Mouse (Mus musculus): Measurements from ENCODE around the gene Pa2g4.
A peak's percentile ranks its signal among the peaks of the same experiment; 100 is the strongest.
"Not testable (repeated sequence)": the region's sequence is repeated elsewhere in the genome, so short reads cannot be mapped to it uniquely, and the experiment has no call there.

Gene Pa2g4

DNA sequence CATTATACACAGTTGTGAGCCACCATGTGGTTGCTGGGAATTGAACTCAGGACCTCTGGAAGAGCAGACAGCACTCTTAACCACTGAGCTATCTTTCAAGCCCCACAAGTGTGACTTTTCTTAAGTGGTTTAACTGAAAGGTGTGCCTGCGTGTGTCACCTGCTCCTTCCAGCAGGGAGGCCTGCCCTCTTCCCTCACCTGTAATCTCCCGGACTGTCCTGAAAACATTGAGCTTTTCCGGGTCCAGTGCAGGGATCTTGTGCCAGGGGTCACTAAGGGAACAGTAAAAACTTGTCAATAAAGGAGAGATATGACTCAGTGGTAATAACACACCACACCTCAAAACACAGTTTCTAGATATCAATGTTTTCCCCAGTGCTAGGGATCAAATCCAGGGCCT is 13.5 kb upstream of the Pa2g4 start:
- DNase-seq (ENCODE audit: extremely low read depth, low read depth, low spot score): no peak

DNA sequence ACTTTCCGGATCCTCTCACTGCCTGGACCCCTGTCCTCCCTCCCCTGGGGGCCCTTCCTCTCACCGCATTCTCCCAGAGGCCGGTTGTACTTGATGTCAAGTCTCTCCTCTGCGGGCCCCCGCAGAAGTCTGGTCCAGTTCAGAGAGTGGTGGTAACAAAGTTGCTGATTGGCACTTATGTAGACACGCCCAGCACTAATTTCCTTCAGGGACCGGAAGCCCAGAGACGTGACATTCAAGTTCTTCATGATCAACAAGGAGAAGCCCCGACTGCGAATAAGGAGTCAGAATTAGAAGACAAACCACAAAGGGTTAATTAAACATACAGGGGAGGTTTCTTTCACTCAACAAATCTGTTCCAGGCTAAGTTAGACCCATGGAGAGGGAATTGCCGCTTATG is 12.5 kb upstream of the Pa2g4 start:
- no peak for DNase-seq (ENCODE audit: extremely low read depth, low read depth, low spot score)

DNA sequence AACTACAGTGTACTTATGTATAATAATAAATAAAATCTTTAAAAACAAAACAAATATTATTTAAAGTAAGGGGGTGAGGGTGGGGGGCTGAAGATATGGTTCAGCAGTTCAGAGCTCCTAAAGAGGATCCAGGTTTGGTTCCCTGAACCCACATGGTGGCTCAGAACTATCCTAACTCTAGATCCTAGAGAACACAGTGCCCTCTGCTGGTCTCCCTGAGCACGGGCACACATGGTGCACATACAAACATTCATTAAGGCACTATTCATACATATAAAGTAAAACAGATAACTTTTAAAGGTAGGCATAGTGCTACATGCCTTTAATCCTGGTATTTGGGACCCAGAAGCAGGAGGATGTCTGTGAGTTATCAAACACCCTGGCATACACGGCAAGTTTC is 9.3 kb upstream of the Pa2g4 start:
- DNase-seq (ENCODE audit: extremely low read depth, low read depth, low spot score): no peak

DNA sequence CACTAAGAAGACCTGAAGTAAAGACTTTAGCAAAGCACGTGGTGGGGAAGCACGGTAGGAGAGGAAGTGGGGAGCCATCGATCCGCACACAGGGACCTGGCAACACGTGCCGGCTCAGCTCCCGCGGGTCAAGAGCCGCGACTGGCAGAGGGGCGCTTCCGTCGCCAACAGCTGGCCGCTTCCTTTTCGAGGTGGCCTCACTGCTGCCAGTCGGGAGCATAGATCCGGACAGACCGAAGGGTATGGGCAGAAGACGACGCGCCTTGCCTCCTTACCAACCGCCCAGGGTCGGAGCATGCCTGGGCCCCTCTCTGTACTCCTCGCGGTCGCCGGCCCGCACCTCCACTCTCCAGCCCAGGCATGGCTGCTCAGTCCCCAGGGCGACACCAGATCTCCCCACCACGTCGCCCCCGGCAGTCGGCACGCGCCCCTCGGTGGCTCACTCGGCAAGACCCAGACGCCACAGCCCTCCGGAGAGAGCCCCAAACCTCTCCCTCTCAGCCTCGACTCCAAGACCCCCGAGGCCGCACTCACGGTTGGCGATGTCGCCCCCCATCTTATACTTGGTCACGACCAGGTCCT is 490 bp downstream of the Pa2g4 start:
- DNase-seq (ENCODE audit: extremely low read depth, low read depth, low spot score): no peak

DNA sequence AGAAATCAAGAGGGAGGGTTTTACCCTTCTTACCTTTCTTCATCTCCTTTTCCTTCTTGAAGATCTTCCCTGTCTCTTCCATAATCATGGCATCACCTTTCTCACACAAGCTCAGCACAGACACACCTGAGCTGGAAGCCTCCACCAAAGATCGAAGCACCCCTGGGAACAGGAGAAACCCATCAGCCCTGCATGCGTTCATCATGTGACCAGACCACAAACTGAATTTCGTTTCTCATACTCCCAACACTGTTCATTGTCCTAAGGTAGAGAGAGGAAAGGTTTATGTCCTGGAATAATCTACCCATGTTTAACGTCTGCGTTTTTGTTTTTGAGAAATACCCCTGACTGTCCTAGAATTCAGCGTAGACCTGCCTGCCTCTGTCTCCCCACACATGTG is 2.2 kb downstream of the Pa2g4 start:
- DNase-seq (ENCODE audit: extremely low read depth, low read depth, low spot score): no peak

DNA sequence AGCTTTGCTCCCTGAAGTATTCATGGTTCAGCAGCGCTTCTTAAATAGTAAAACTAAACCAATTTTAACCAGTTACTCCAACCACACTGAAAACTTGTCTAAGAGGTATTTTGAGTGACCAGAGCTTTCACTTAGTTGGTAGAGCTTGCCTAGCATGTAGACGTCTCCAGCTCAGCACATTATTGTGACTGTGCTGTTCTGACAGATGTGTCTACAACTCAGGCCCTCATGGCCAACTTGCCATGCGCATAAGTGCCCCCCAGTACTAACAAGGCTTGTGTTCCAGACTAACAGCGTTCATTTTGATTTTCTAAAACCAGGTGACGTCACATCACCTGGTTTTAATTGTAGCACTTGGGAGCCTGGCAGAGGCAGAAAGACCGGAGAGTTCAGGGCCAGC is 8.8 kb downstream of the Pa2g4 start:
- no peak for DNase-seq (ENCODE audit: extremely low read depth, low read depth, low spot score)

DNA sequence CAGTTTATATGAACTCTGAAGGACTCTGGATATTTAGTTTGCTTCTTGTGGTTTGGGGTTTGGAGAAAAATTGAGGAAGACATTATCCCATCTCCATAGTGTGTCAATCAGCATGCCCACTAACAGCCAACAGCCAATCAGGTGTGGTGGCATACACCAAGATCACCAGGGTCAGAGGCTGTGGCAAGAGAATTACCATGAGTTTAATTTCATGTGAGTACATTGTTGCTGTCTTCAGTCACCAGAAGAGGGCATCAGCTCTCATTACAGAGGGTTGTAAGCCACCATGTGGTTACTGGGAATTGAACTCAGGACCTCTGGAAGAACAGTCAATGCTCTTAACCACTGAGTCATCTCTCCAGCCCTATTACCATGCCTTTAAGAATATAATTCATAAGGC is 9.5 kb downstream of the Pa2g4 start:
- DNase-seq (ENCODE audit: extremely low read depth, low read depth, low spot score): no peak

DNA sequence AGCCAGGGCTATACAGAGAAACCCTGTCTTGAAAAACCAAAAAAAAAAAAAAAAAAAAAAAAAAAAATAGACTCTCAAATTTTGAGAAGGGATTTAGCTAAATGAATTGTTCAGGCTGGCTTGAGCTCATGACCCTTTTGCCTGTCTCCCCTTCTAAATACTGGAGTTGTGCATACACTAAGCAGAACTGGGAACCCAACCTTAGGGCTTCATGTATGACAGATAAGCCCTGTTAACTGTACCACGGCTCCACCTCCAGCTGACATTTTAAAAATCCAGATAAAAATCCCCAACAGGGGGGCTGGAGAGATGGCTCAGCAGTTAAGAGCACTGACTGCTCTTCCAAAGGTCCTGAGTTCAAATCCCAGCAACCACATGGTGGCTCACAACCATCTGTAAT is 10.2 kb downstream of the Pa2g4 start:
- DNase-seq (ENCODE audit: extremely low read depth, low read depth, low spot score): not testable (repeated sequence)

DNA sequence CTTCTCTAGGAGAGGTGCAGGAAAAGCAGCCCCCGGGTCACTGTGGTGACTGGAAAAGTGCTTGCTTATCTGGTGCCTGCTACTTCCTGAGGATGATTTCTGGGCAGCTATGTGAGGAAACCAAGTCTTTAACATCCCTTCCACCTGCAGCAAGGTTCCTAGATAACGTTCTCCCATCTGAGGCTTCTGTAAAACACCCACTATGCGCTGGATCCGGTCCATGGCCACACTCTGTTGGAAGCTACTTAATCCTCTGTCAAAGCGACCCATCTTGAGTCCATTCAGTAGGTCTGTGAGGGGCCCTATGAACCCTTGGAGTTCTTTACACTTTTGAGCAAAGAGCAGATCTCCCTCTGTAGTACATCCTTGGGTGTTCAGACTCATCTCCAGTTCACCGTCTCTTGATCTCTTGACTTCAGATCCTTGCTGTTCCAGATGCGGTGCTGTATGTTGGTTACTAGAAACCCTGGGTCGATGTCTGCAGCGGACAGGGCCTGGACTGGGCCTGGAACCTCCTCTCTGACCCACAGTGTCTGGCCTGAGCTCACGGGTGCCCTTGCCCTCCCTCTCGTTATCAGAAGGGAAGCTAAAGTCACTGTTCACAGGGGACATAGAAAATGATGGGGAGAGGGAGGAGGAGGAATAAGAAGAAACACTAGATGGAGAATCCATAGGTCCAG is 15.5 kb downstream of the Pa2g4 start:
- DNase-seq (ENCODE audit: extremely low read depth, low read depth, low spot score): not testable (repeated sequence)

DNA sequence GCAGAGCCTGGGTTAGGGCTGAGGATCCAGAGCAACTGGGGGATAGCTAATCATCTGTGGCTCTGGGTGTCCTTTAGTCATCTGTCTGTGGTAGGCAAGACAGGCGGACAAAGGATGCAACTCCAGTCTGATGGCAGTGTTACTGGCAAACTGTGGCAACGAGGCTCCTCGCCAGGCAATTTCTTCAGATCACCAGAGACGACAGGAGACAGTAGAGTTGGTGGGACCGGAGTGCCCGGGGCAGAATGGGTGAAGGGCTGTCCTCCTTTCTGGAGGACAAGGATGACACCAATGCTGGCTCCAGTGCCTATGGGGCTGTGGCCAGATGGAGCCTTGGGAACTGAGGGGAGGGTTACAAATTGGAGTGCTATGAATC is 16.1 kb downstream of the Pa2g4 start:
- not testable (repeated sequence) for DNase-seq (ENCODE audit: extremely low read depth, low read depth, low spot score)

DNA sequence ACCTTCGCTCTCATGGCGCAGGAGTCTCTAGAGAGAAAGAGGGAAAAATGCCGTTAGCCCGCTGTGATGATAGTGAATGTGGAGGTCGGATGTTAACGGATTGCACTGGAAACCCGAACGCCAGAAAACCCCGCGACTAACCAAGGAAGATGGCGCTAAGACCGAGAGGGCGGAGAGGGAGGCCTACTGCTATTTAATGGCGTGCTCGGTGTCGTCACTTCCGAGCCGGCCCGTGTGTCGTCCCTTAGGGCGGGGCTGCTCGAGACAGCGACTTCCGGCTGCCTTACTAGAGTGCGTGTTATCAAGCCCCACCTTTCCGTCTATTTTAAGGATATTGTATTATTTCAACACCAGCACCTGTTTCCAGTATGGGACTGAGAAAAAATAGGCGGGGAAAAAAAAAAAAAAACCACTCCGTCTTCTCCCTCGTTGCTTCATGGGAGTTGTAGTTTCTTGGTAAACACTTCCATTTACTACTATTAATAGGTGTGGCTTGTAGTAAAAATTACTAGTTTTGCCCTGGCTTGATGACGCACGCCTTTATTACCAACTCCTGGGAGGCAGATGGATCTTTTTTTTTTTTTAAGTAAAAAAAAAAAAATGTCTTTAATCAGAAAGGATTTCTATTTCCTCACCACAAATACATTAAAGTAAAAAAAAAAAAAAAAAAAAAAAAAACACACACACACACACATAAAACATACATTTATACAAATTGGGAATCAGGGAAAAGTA is 16.7 kb downstream of the Pa2g4 start, which contains the start of gene Rpl41:
Rpl41 (minus strand) TSS at position 359 of the 735 bp plus-strand sequence.
- DNase-seq (ENCODE audit: extremely low read depth, low read depth, low spot score): peak; percentile 91

DNA sequence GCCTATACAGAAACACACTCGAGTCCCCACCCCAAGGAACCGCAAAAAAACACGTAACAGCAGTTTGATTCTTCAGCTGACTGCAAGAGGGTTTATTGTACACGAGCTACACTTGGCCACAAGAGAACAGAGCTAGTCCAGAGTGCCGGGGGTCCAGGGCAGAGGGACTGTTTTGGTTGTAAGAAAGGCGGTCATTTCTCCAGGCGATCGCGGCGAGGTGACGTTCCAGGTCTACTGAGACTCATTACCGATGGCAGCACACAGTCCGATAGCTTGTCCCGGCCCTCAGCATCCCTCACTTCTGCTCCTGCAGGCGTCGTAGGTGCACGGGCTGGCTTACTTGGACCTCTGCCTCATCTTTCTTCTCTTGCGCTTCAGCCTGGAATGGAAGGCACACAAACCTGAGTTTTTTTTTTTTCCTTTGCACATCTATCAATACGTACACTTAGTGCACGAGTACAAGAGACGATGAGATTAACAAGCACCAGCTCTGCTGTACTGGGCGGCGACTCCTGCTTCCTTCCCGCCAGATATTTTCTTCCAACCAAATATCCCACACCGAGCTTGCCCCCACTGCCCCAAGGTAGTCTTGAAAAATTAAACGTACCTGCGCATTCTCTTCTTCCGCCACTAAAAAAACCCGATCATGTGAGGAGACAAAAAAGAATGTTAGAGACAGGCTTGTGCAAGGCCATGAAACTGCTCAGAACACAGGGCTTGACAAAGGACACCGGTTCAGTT is 17.6 kb downstream of the Pa2g4 start:
- not testable (repeated sequence) for DNase-seq (ENCODE audit: extremely low read depth, low read depth, low spot score)

DNA sequence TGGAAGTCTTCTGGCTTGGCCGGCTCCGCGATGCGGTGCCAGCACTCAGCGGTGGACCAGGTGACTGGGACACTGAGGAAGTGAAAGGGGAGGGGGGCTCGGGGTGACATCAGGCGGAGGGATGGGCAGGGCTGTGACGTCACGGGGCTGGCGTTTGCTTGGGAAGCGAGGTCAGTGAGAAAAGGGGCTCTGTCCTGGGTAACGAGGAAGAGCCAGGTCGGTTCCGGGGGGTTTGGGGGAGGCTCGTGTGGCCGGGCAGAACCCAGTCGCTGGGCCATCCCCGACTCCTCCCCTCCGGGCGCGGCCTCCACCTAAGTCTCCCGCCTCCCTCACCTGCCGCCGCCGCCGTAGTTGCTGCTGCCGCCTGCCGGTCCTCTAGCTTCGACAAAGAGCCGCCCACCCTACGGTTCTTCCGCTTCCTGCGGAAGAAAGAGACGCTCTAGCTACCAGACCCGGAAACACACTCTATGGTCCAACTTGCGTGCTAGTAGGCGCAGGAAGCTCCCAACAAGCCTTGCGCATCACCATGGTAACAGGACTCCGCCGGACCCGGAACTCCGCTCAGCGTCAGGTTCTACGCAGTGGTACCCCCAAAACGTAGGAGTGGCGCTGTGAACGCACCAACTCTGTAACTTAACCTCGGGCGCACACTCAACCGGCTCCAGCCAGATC is 18.3 kb downstream of the Pa2g4 start, which contains the start of gene Zc3h10:
Zc3h10 (minus strand) TSS at position 414 of the 672 bp plus-strand sequence.
- peak; percentile 95 for DNase-seq (ENCODE audit: extremely low read depth, low read depth, low spot score)

DNA sequence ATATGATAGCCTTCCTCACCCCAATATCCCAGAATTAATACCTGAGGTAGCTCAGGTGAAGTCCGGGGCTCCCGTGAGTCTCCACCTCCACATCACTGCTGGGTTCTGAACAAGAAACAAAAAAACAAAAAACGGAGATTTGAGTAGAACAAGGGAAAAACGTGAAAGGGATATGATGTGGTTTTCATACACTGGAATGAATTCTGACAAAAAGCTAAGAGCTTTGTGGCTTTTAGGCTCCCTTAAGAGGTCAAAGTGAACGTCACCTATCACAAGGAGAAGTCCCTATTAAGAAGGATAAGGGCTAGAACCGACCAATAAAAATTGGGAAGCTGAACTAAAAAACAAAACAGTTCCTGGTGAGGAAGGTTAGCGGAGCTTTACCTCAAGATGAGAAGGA is 19.0 kb downstream of the Pa2g4 start:
- DNase-seq (ENCODE audit: extremely low read depth, low read depth, low spot score): no peak

DNA sequence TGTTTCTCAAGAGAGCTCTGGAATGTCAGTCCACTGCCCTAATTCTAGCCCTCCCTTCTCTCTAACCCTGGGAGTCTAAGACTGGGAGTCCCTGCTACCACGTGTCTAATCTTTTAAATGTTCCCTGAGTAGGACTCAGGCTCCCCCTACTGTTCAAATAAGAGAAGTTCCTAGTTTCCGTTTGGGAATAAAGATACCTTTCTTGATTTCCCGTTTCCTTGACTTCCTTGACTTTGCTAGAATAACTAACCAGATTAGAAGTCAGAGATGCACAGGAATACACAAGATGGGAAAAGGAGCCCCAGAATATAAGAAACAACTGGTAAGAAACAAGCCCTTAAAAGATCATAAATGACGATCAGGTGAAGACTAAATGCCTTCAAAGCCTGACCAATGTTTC is 19.4 kb downstream of the Pa2g4 start:
- DNase-seq (ENCODE audit: extremely low read depth, low read depth, low spot score): no peak

DNA sequence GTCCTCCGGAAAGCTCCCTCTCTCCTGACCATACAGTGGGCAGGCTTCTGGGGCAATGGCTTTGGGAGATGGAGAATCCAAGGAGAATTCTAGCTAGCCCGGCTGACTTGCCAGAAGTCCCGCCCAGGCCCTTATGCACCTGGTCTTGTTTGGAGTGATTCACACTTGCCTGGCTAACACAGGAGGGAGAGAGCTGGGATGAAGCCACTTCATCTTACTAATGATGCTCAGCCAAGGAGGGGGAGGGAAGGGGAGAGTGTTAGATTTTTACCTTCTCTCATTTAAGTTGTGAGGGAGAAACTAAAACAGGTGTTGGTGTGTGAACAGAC is 20.3 kb downstream of the Pa2g4 start:
- no peak for DNase-seq (ENCODE audit: extremely low read depth, low read depth, low spot score)

DNA sequence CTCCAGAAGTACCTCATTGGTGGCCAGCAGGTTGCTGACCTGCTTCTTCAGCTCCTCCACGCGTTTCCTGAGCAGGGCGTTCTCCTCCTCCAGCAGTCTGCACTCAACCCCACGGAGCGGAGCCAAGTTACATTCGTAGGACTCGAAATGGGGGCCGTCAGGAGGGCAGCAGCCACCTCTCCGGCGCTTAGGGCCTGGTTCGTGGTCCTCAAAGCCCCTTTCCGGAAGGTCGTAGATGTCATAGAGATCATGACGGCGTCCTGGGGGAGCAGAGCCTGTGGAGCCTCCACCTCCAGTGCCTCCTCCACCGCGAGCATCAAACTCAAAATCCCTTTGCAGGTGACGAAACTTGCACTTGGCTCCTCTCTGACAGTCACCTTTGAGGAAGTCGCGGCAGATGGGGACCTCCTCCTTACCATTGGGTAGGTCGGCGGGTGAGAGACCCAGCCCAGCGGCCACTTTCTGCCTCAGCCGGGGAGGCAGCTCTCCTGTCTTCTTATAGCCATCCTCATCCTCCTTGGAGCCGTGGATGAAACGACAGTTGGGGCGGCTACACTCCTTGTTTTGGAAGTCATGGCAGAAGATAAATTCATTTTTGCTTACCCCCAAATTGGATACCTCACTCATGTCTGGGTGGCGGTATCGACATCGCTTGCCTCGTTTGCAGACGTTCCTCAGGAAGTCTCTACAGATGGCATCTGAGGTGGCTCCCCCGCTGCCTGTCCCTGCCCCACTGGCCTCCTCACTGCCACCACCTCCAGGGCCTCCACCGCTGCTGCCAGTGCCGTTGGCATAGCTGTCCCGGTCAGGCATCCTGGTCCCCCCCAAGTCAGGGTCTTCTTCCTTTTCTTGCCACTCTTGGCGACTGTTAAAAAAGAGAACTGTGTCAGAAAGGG is 20.9 kb downstream of the Pa2g4 start:
- DNase-seq (ENCODE audit: extremely low read depth, low read depth, low spot score): no peak

DNA sequence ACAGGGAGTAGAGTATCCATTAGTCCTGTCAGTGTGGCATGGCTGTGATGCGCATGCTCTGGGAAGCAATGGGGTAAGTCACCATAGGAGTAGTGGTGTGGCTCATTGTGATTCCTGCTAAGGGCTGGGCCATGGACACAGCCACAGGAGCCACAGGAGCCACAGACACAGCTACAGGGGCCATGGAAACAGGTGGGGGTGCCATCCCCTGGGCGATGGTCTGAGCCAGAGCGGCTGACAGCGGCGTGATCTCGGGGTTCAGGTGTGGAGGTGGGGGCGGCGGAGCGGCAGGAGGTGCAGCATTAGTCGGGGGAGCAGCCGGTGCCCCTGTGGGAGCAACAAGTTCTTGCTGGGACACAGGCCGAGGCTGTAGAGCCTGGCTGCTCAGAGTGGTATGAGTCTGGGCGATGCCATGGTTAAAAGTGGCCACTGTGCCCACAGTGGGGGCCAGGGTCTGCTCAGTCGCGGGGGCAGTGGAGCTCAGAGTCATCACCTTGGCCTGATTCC is 21.6 kb downstream of the Pa2g4 start:
- no peak for DNase-seq (ENCODE audit: extremely low read depth, low read depth, low spot score)

DNA sequence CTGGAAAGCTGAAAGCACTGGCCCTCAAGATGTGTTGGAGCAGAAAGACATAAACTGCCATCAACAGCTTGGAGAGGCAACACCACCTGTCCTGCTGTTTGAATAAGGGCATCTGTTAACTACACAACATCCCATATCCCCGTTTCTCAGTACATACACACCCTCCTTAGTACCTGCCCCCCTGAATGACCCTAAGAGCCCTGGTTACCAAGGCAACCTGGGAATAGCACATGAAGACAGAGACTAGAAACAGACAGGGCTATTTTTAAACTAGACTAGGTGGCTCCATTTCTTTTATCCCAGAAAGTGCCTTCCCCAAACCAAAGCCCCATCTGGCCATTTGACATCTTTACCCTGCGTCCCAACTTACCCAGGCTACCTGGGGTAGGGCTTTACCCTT is 22.7 kb downstream of the Pa2g4 start:
- no peak for DNase-seq (ENCODE audit: extremely low read depth, low read depth, low spot score)

DNA sequence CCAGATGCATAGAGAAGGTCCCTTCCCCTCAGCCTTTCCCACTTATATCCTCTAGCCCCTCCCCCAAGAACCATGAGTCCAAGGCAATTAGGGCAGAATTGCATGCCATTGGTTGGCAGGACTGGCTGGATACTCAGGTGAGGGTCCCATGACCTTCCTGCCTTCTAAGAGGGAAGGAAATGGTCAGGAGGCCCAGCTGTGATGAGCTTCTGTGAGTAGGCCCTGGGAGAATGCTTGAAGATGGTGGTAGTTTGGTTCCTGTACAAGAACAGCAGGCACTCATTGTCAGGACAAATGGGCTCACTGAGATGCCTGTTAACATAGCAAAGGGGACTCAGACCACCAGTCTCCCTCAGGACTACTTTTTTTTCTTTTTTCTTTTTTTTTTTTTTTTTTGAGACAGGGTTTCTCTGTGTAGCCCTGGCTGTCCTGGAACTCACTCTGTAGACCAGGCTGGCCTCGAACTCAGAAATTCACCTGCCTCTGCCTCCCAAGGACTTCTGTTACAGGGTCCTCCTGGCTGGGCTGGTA is 27.4 kb downstream of the Pa2g4 start:
- DNase-seq (ENCODE audit: extremely low read depth, low read depth, low spot score): no peak
